Mouse (Mus musculus): ENCODE data around the gene Ccdc62. TPM values are rescaled to one million over a fixed set of nuclear protein-coding genes. Genes with fewer than 3 reads are reported as not detected.

The Ccdc62 gene
- polyA plus RNA-seq, 2 experiments, result 2.7 to 3.4 TPM

GRCm38 (mm10) chr5:124014791-124015251, 84.3 kb downstream of the Ccdc62 start:
- 53% methylated on average over 11 of the region's 11 CpGs for WGBS (ENCODE audit: insufficient replicate concordance)

GRCm38 (mm10) chr5:124015727-124016126, 85.2 kb downstream of the Ccdc62 start:
- Histone ChIP-seq H3K4me2 (ENCODE audit: low read depth) (no peak overlapping the region), H3K9me3 (ENCODE audit: control insufficient read depth, low read length) (no peaks in the 10 kb centered on the region), H3K27ac (no peak overlapping the region), H3K9ac (replicated peaks) (no peak overlapping the region; the same call in 1 of the 2 replicates), H3K4me3 (ENCODE audit: insufficient read depth in 1 of 2, low read depth in 2 of 2, low read length in 2 of 2) (no peak overlapping the region), H3K27me3 (ENCODE audit: control insufficient read depth, insufficient read depth, low read length) (no peaks in the 10 kb centered on the region), H3K4me1 (replicated peaks; ENCODE audit: control insufficient read depth in 2 of 2, insufficient read depth in 2 of 2, low read length in 1 of 2) (peaks cover 65 to 84% of the 10 kb centered on the region in 2 experiments), H3K36me3 (replicated peaks; ENCODE audit: control insufficient read depth, insufficient read depth, low read depth) (no peaks in the 10 kb centered on the region)
- ATAC-seq (ENCODE audit: insufficient read depth) (no peak), DNase-seq (ENCODE audit: low read depth in 3 of 3, low spot score in 3 of 3) (no peak)
- WGBS (ENCODE audit: insufficient replicate concordance), result 74% methylated on average over 2 of the region's 2 CpGs
- TF ChIP-seq EP300 (IDR thresholded peaks at IDR 0.05; ENCODE audit: low read depth) (no peak), CTCF (IDR thresholded peaks at IDR 0.05; ENCODE audit: low read depth) (no peak)

More at GRCm38 (mm10) chr5:124014791-124015251, 84.3 kb downstream of the Ccdc62 start:
- no peak overlapping the region for H3K27ac ChIP-seq
- no peaks in the 10 kb centered on the region for H3K9me3 ChIP-seq (ENCODE audit: control insufficient read depth, low read length)
- TF ChIP-seq EP300 (IDR thresholded peaks at IDR 0.05; ENCODE audit: low read depth) (no peak), CTCF (IDR thresholded peaks at IDR 0.05; ENCODE audit: low read depth) (no peak)
- peak overlapping the region; percentile 18; the same call in 1 of the 2 replicates for H3K4me2 ChIP-seq (ENCODE audit: low read depth)
- ATAC-seq (ENCODE audit: insufficient read depth) (no peak), DNase-seq (ENCODE audit: low read depth in 3 of 3, low spot score in 3 of 3) (no peak)
- H3K9ac ChIP-seq (replicated peaks), result no peak overlapping the region
- peaks cover 4% of the 10 kb centered on the region; the same call in 1 of the 2 replicates for H3K36me3 ChIP-seq (replicated peaks; ENCODE audit: control insufficient read depth, insufficient read depth, low read depth)
- H3K4me3 ChIP-seq (ENCODE audit: insufficient read depth in 1 of 2, low read depth in 2 of 2, low read length in 2 of 2), result no peak overlapping the region
- peaks cover 67 to 84% of the 10 kb centered on the region in 2 experiments for H3K4me1 ChIP-seq (replicated peaks; ENCODE audit: control insufficient read depth in 2 of 2, insufficient read depth in 2 of 2, low read length in 1 of 2)
- no peaks in the 10 kb centered on the region for H3K27me3 ChIP-seq (ENCODE audit: control insufficient read depth, insufficient read depth, low read length)

GRCm38 (mm10) chr5:124016291-124016821, 85.9 kb downstream of the Ccdc62 start:
- TF ChIP-seq EP300 (IDR thresholded peaks at IDR 0.05; ENCODE audit: low read depth), result no peak
- no peak for TF ChIP-seq CTCF (IDR thresholded peaks at IDR 0.05; ENCODE audit: low read depth)
- ATAC-seq (ENCODE audit: insufficient read depth) (no peak), DNase-seq (ENCODE audit: low read depth in 3 of 3, low spot score in 3 of 3) (no peak)
- H3K4me1 ChIP-seq (replicated peaks; ENCODE audit: control insufficient read depth in 2 of 2, insufficient read depth in 2 of 2, low read length in 1 of 2), result peaks cover 58 to 83% of the 10 kb centered on the region in 2 experiments
- H3K4me2 ChIP-seq (ENCODE audit: low read depth), result no peak overlapping the region
- H3K27ac ChIP-seq, result no peak overlapping the region
- no peak overlapping the region for H3K4me3 ChIP-seq (ENCODE audit: insufficient read depth in 1 of 2, low read depth in 2 of 2, low read length in 2 of 2)
- no peaks in the 10 kb centered on the region for H3K27me3 ChIP-seq (ENCODE audit: control insufficient read depth, insufficient read depth, low read length)
- 63% methylated on average over 7 of the region's 7 CpGs for WGBS (ENCODE audit: insufficient replicate concordance)
- no peak overlapping the region for H3K9ac ChIP-seq (replicated peaks)
- H3K36me3 ChIP-seq (replicated peaks; ENCODE audit: control insufficient read depth, insufficient read depth, low read depth), result no peaks in the 10 kb centered on the region
- H3K9me3 ChIP-seq (ENCODE audit: control insufficient read depth, low read length), result no peaks in the 10 kb centered on the region

GRCm38 (mm10) chr5:124017941-124018340, 87.5 kb downstream of the Ccdc62 start:
- no peak overlapping the region for H3K27ac ChIP-seq
- peaks cover 55 to 80% of the 10 kb centered on the region in 2 experiments for H3K4me1 ChIP-seq (replicated peaks; ENCODE audit: control insufficient read depth in 2 of 2, insufficient read depth in 2 of 2, low read length in 1 of 2)

GRCm38 (mm10) chr5:124018651-124019050, 88.2 kb downstream of the Ccdc62 start:
- Histone ChIP-seq H3K9me3 (ENCODE audit: control insufficient read depth, low read length) (no peaks in the 10 kb centered on the region), H3K4me3 (ENCODE audit: insufficient read depth in 1 of 2, low read depth in 2 of 2, low read length in 2 of 2) (no peak overlapping the region), H3K4me1 (replicated peaks; ENCODE audit: control insufficient read depth in 2 of 2, insufficient read depth in 2 of 2, low read length in 1 of 2) (peaks cover 56 to 79% of the 10 kb centered on the region in 2 experiments), H3K27ac (peak overlapping the region; percentile 13; the same call in 1 of the 2 replicates), H3K27me3 (ENCODE audit: control insufficient read depth, insufficient read depth, low read length) (no peaks in the 10 kb centered on the region), H3K36me3 (replicated peaks; ENCODE audit: control insufficient read depth, insufficient read depth, low read depth) (no peaks in the 10 kb centered on the region), H3K4me2 (ENCODE audit: low read depth) (peak overlapping the region; percentile 45), H3K9ac (replicated peaks) (no peak overlapping the region)
- 34% methylated on average over 9 of the region's 9 CpGs for WGBS (ENCODE audit: insufficient replicate concordance)
- DNase-seq (ENCODE audit: low read depth in 3 of 3, low spot score in 3 of 3) (no peak), ATAC-seq (ENCODE audit: insufficient read depth) (no peak)
- TF ChIP-seq CTCF (IDR thresholded peaks at IDR 0.05; ENCODE audit: low read depth) (no peak), EP300 (IDR thresholded peaks at IDR 0.05; ENCODE audit: low read depth) (0 out of 2 replicates have a peak, but pooled peaks have one; percentile 1)

More at GRCm38 (mm10) chr5:124017941-124018340, 87.5 kb downstream of the Ccdc62 start:
- Histone ChIP-seq H3K27me3 (ENCODE audit: control insufficient read depth, insufficient read depth, low read length) (no peaks in the 10 kb centered on the region), H3K9ac (replicated peaks) (no peak overlapping the region), H3K4me3 (ENCODE audit: insufficient read depth in 1 of 2, low read depth in 2 of 2, low read length in 2 of 2) (no peak overlapping the region), H3K9me3 (ENCODE audit: control insufficient read depth, low read length) (no peaks in the 10 kb centered on the region), H3K4me2 (ENCODE audit: low read depth) (no peak overlapping the region; the same call in 1 of the 2 replicates), H3K36me3 (replicated peaks; ENCODE audit: control insufficient read depth, insufficient read depth, low read depth) (no peaks in the 10 kb centered on the region)
- ATAC-seq (ENCODE audit: insufficient read depth) (no peak), DNase-seq (ENCODE audit: low read depth in 3 of 3, low spot score in 3 of 3) (no peak)
- WGBS (ENCODE audit: insufficient replicate concordance), result 63% methylated on average over 9 of the region's 9 CpGs
- TF ChIP-seq EP300 (IDR thresholded peaks at IDR 0.05; ENCODE audit: low read depth) (no peak), CTCF (IDR thresholded peaks at IDR 0.05; ENCODE audit: low read depth) (no peak)

Small RNA genes lying within 50 kb of the gene (microRNA-seq; reads per million reads assigned to microRNA genes)
- gene Mir7032, result 1.3 reads per million

Other genes starting within 250 kb of the Ccdc62 start
- 3.9 and 6.1 TPM in 2 replicates for gene Clip1, start 246.1 kb upstream of the Ccdc62 start, polyA plus RNA-seq (2012; rRNA removed)
- gene Clip1, start 246.1 kb upstream of the Ccdc62 start, polyA plus RNA-seq (2014; fragmentation: Nextera tagmentation; extraction: Ambion mirVana), result 6.6 and 9.1 TPM in 2 replicates
- gene Zcchc8, start 209.6 kb upstream of the Ccdc62 start, polyA plus RNA-seq (2012; rRNA removed), result 22.7 and 24.2 TPM in 2 replicates
- gene Zcchc8, start 209.6 kb upstream of the Ccdc62 start, polyA plus RNA-seq (2014; fragmentation: Nextera tagmentation; extraction: Ambion mirVana), result 30.0 and 33.5 TPM in 2 replicates
- 14.9 and 34.7 TPM in 2 replicates for gene Rsrc2, start 181.3 kb upstream of the Ccdc62 start, polyA plus RNA-seq (2012; rRNA removed)
- 36.7 and 38.9 TPM in 2 replicates for gene Rsrc2, start 181.3 kb upstream of the Ccdc62 start, polyA plus RNA-seq (2014; fragmentation: Nextera tagmentation; extraction: Ambion mirVana)
- 14.5 and 21.0 TPM in 2 replicates for gene Kntc1, start 181.0 kb upstream of the Ccdc62 start, polyA plus RNA-seq (2012; rRNA removed)
- gene Kntc1, start 181.0 kb upstream of the Ccdc62 start, polyA plus RNA-seq (2014; fragmentation: Nextera tagmentation; extraction: Ambion mirVana), result 22.2 and 27.9 TPM in 2 replicates
- 0.20 and 0.22 TPM in 2 replicates for gene Hcar2, start 65.2 kb upstream of the Ccdc62 start, polyA plus RNA-seq (2012; rRNA removed)
- gene Hcar2, start 65.2 kb upstream of the Ccdc62 start, polyA plus RNA-seq (2014; fragmentation: Nextera tagmentation; extraction: Ambion mirVana), result 0.11 and 0.42 TPM in 2 replicates
- 0.06 and 0.08 TPM in 2 replicates for gene Hcar1, start 50.7 kb upstream of the Ccdc62 start, polyA plus RNA-seq (2012; rRNA removed)
- gene Hcar1, start 50.7 kb upstream of the Ccdc62 start, polyA plus RNA-seq (2014; fragmentation: Nextera tagmentation; extraction: Ambion mirVana), result 0.08 and 0.10 TPM in 2 replicates
- 8.8 and 17.5 TPM in 2 replicates for gene Denr, start 23.5 kb upstream of the Ccdc62 start, polyA plus RNA-seq (2012; rRNA removed)
- 43.0 and 50.0 TPM in 2 replicates for gene Denr, start 23.5 kb upstream of the Ccdc62 start, polyA plus RNA-seq (2014; fragmentation: Nextera tagmentation; extraction: Ambion mirVana)
- 0.14 and 0.63 TPM in 2 replicates for gene Gm43518, start 3.3 kb upstream of the Ccdc62 start, polyA plus RNA-seq (2012; rRNA removed)
- 0.60 TPM in 1 of 2 replicates, not detected in the other for gene Gm43518, start 3.3 kb upstream of the Ccdc62 start, polyA plus RNA-seq (2014; fragmentation: Nextera tagmentation; extraction: Ambion mirVana)
- gene Hip1r, start 42.9 kb downstream of the Ccdc62 start, polyA plus RNA-seq (2012; rRNA removed), result 6.4 and 7.6 TPM in 2 replicates
- 6.2 and 7.2 TPM in 2 replicates for gene Hip1r, start 42.9 kb downstream of the Ccdc62 start, polyA plus RNA-seq (2014; fragmentation: Nextera tagmentation; extraction: Ambion mirVana)
- gene Vps37b, start 101.6 kb downstream of the Ccdc62 start, polyA plus RNA-seq (2012; rRNA removed), result 11.3 and 11.5 TPM in 2 replicates
- gene Vps37b, start 101.6 kb downstream of the Ccdc62 start, polyA plus RNA-seq (2014; fragmentation: Nextera tagmentation; extraction: Ambion mirVana), result 8.8 and 12.6 TPM in 2 replicates
- 2.9 and 3.1 TPM in 2 replicates for gene Abcb9, start 165.1 kb downstream of the Ccdc62 start, polyA plus RNA-seq (2012; rRNA removed)
- 2.6 and 3.6 TPM in 2 replicates for gene Abcb9, start 165.1 kb downstream of the Ccdc62 start, polyA plus RNA-seq (2014; fragmentation: Nextera tagmentation; extraction: Ambion mirVana)
- 10.0 and 12.5 TPM in 2 replicates for gene Ogfod2, start 181.6 kb downstream of the Ccdc62 start, polyA plus RNA-seq (2012; rRNA removed)
- 10.1 and 10.9 TPM in 2 replicates for gene Ogfod2, start 181.6 kb downstream of the Ccdc62 start, polyA plus RNA-seq (2014; fragmentation: Nextera tagmentation; extraction: Ambion mirVana)
- 34.4 and 50.6 TPM in 2 replicates for gene Arl6ip4, start 185.4 kb downstream of the Ccdc62 start, polyA plus RNA-seq (2012; rRNA removed)
- gene Arl6ip4, start 185.4 kb downstream of the Ccdc62 start, polyA plus RNA-seq (2014; fragmentation: Nextera tagmentation; extraction: Ambion mirVana), result 52.2 and 56.5 TPM in 2 replicates

All from liver, embryonic 14.5 days (tissue).